Mouse (Mus musculus): ENCODE results near the gene Sprr2h. TPM values are rescaled to one million over a fixed set of nuclear protein-coding genes. Genes with fewer than 3 reads are reported as not detected.

The Sprr2h gene
- not detected in 2 replicates for total RNA-seq (2014; fragmentation: Nextera tagmentation)
- total RNA-seq (2017) = not detected in 2 replicates

DNA sequence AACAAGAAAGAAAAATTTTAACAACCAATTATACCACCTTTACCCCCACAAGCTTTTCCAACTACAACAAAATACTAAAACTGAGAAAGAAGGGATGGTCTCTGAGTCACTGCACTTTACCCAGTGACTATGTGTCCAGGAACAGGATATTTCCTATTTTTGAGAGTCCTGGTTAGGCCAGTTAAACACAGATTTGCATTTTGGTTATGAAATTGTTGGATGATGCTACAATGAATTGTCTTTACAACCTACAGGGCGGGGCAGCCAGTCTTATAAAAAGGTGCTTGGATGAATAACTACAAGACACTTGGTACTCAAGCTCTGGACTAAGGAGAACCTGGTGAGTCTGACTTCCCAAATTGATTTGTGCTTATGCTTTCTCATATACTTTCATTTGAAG is at the start of gene Sprr2h:
Gene Sprr2h (plus strand): TSS at position 301 of the 400 bp plus-strand sequence.
- no peak for ATAC-seq (replicated peaks; ENCODE audit: poor library complexity, severe bottlenecking)

DNA sequence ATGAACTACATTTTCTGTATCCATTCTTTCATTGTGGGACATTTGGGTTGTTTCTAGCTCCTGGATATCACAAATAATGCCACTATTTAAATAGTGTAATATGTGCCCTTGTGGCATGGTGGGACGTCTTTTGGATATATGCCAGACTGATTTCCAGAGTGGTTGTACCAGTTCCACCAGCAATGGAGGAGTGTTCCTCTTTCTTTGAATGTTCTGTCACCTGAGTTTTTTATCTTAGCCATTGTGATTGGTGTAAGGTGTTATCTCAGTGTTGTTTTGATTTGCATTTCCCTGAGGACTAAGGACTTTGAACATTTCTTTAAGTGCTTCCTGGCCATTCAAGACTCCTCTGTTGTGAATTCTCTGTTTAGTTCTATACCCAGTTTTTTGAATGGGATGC is 49.2 kb upstream of the Sprr2h start:
- ATAC-seq (replicated peaks; ENCODE audit: poor library complexity, severe bottlenecking) = no peak

DNA sequence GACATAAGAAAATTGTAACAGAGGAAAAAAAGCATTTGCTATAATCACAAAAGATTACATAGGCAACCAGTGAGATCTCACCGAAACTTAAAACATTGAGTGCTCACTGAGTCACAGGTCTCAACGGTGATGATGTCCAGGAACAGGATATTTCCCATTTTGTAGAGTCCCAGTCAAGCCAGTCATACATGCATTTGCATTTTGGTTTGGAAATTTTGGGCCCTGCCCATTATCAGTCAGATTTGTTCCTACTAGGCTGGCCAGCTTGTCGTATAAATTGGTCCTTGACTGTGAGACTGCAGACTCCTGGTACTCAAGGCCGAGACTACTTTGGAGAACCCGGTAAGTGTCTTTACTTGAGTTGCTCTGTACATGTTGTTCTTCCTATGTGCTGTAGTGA is 46.6 kb upstream of the Sprr2h start, which contains the start of gene Sprr2d:
Gene Sprr2d (plus strand): TSS at position 301 of the 400 bp plus-strand sequence.
- ATAC-seq (replicated peaks; ENCODE audit: poor library complexity, severe bottlenecking) = no peak

DNA sequence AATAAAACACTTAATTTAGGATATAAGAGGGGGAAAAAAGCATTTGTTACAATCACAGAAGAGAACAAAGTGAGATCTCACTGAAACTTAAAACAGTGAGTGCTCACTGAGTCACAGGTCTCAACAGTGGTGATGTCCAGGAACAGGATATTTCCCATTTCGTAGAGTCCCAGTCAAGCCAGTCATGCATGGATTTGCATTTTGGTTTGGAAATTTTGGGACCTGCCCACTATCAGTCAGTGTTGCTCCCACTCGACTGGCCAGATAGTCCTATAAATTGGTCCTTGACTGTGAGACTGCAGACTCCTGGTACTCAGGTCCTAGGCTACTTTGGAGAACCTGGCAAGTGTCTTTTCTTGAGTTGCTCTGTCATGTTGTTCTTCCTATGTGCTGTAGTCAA is 33.6 kb upstream of the Sprr2h start, which contains the start of gene Sprr2e:
Gene Sprr2e (plus strand): TSS at position 301 of the 400 bp plus-strand sequence.
- ATAC-seq (replicated peaks; ENCODE audit: poor library complexity, severe bottlenecking) = no peak

DNA sequence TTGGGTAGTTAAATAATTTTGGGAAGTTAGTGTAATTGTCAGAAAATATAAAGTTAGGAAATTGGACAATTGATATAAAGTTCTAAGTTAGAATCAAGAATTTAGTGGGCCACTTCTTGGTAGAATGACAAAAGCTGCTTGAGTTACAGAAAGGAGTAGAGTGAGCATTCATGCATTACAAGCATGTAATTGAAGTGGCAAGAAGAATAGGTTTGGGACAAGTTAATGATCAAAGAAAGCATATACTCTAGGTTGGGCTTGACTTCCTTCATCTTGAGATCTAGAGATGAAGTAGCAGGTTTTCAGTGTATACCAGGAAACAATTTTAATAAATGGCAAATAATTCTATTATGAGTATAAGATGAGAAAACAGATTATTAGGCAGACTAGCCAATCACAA is 23.9 kb upstream of the Sprr2h start:
- ATAC-seq (replicated peaks; ENCODE audit: poor library complexity, severe bottlenecking) = no peak

DNA sequence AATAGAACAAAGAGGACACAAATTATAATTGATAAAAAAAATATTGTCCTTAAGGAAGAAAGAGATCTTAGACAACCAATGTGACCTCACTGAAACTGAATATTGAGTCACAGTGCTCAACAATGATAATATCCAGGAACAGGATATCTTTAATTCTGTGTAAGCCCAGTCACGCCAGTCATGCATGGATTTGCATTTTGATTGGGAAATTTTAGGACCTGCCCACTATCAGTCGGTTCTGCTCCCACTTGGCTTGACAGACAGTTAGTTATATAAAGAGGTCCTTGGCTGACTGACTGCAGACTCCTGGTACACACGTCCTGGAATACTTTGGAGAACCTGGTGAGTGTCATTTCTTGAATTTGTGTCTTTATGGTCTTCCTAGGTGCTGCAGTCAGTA is 20.6 kb upstream of the Sprr2h start, which contains the start of gene Sprr2f:
Gene Sprr2f (plus strand): TSS at position 301 of the 400 bp plus-strand sequence.
- no peak for ATAC-seq (replicated peaks; ENCODE audit: poor library complexity, severe bottlenecking)

DNA sequence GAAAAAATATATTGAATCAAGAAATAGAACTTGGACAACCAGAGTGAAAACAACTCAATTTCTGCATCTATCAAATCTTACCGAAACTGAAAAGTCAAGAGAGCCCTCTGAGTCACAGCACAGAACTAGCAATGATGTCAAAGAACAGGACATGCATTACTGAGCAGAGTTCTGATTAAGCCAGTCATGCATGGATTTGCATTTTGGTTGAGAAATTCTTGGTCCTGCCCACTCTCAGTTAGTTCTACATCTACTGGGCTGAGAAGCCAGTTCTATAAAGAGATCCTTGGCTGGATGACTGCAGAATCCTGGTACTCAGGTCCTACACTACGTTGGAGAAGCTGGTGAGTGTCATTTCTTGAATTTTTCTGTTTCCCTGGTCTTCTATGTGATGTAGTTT is 11.9 kb upstream of the Sprr2h start:
- no peak for ATAC-seq (replicated peaks; ENCODE audit: poor library complexity, severe bottlenecking)

DNA sequence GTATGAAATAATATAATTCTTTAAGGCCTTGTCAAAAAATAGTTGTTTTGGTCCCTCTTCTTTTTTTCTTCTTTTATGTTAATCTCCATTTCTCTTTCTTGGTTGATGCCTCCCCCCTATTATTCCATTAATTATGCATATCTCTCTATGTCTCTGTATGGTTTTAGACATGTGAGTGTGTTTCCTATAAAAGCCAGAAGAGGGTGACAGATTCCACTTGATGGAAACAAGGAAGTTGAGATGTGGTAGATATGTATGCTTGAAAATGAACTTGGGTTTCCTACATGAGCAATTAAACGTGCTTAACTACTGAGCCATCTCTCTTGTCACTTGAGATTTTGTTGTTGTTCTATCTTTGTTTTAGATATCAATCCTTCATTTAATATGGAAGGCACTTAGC is 8.8 kb downstream of the Sprr2h start:
- no peak for ATAC-seq (replicated peaks; ENCODE audit: poor library complexity, severe bottlenecking)

DNA sequence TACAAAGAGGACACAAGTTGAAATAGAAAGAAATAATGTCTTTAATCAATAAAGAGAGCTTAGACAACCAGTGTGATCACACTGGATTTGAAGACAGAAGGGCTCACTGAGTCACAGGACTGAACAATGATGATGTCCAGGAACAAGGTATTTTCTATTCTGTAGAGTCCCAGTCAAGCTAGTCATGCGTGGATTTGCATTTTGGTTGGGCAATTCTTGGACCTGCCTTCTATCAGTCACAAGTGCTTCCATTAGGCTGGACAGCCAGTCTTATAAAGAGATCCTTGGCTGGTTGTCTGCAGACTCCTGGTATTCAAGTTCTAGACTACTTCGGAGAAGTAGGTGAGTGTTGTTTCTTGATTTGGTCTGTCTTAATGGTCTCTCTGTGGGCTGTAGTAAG is 22.2 kb downstream of the Sprr2h start, which contains the start of gene Sprr2i:
Gene Sprr2i (plus strand): TSS at position 301 of the 400 bp plus-strand sequence.
- ATAC-seq (replicated peaks; ENCODE audit: poor library complexity, severe bottlenecking) = no peak

DNA sequence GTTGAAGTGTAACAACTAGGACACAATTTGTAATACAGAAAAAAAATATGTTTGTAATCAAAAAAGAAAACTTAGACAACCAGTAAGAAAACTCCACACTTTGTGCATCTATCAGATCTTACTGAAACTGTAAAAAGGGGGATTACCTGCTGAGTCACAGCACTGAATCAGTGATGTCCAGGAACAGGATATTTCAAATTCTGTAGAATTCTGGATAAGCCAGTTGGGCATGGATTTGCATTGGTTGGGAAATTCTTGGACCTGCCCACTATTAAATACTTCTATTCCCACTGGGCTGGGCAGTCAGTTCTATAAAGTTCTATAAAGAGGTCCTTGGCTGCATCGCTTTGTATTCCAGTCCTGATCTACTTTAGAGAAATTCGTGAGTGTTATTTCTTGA is 32.3 kb downstream of the Sprr2h start, which contains the start of gene Sprr2j-ps:
Gene Sprr2j-ps (plus strand): TSS at position 301 of the 400 bp plus-strand sequence.
- no peak for ATAC-seq (replicated peaks; ENCODE audit: poor library complexity, severe bottlenecking)

DNA sequence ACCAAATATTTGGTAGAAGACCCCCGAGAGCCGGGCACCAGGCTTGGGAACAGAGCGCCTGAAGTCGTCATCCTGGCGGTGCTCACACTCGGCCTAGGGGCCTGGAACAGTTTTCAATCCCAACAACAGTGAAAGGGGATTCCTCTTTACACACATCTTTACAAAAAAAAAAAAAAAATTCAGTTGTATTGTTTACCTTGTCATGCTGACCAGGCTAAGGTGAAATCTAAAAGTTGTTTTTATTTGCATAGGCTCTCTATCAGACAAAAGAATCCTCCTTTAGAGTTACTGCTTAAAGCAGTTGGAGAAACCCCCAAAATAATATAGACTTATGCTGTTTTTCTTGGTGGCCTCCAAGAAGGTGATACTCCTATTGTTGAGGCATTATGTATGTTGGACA is 43.8 kb downstream of the Sprr2h start, which contains the start of gene Gm9774:
Gene Gm9774 (minus strand): TSS at position 101 of the 400 bp plus-strand sequence.
- no peak for ATAC-seq (replicated peaks; ENCODE audit: poor library complexity, severe bottlenecking)

DNA sequence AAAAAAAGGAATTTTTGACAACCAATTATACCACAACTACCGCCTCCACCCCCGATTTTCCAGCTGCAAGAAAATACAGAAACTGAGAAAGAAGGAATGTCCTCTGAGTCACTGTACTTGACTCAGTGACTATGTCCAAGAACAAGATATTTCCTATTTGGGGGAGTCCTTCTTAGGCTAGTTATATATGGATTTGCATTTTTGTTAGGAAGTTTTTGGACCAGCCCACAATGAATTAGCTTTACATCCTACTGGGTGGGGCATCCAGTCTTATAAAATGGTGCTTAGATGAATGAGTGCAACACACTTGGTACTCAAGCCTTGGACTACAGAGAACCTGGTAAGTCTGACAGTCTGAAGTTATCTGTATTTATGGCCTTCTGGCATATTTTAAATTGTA is 46.8 kb downstream of the Sprr2h start, which contains the start of gene Sprr2k:
Gene Sprr2k (plus strand): TSS at position 301 of the 400 bp plus-strand sequence.
- no peak for ATAC-seq (replicated peaks; ENCODE audit: poor library complexity, severe bottlenecking)

Other genes with a start within 250 kb of the Sprr2h start
- gene Lelp1, start 242.9 kb upstream of the Sprr2h start, total RNA-seq (2014; fragmentation: Nextera tagmentation) = not detected in 2 replicates
- not detected in 2 replicates for gene Lelp1, start 242.9 kb upstream of the Sprr2h start, total RNA-seq (2017)
- not detected in 2 replicates for gene Sprr2a1, start 169.9 kb upstream of the Sprr2h start, total RNA-seq (2014; fragmentation: Nextera tagmentation)
- not detected in 2 replicates for gene Sprr2a1, start 169.9 kb upstream of the Sprr2h start, total RNA-seq (2017)
- gene Sprr2a2, start 169.8 kb upstream of the Sprr2h start, total RNA-seq (2014; fragmentation: Nextera tagmentation) = not detected in 2 replicates
- not detected in 2 replicates for gene Sprr2a2, start 169.8 kb upstream of the Sprr2h start, total RNA-seq (2017)
- gene Sprr2a3, start 100.3 kb upstream of the Sprr2h start, total RNA-seq (2014; fragmentation: Nextera tagmentation) = not detected in 2 replicates
- gene Sprr2a3, start 100.3 kb upstream of the Sprr2h start, total RNA-seq (2017) = not detected in 2 replicates
- gene Sprr2b, start 69.1 kb upstream of the Sprr2h start, total RNA-seq (2014; fragmentation: Nextera tagmentation) = not detected in 2 replicates
- gene Sprr2b, start 69.1 kb upstream of the Sprr2h start, total RNA-seq (2017) = not detected in 2 replicates
- not detected in 2 replicates for gene Sprr2d, start 46.5 kb upstream of the Sprr2h start, total RNA-seq (2014; fragmentation: Nextera tagmentation)
- not detected in 2 replicates for gene Sprr2d, start 46.5 kb upstream of the Sprr2h start, total RNA-seq (2017)
- gene Sprr2e, start 33.5 kb upstream of the Sprr2h start, total RNA-seq (2014; fragmentation: Nextera tagmentation) = not detected in 2 replicates
- gene Sprr2e, start 33.5 kb upstream of the Sprr2h start, total RNA-seq (2017) = not detected in 2 replicates
- gene Sprr2f, start 20.5 kb upstream of the Sprr2h start, total RNA-seq (2014; fragmentation: Nextera tagmentation) = not detected in 2 replicates
- gene Sprr2f, start 20.5 kb upstream of the Sprr2h start, total RNA-seq (2017) = not detected in 2 replicates
- not detected in 2 replicates for gene Sprr2i, start 22.3 kb downstream of the Sprr2h start, total RNA-seq (2014; fragmentation: Nextera tagmentation)
- not detected in 2 replicates for gene Sprr2i, start 22.3 kb downstream of the Sprr2h start, total RNA-seq (2017)
- not detected in 2 replicates for gene Sprr2j-ps, start 32.4 kb downstream of the Sprr2h start, total RNA-seq (2014; fragmentation: Nextera tagmentation)
- not detected in 2 replicates for gene Sprr2j-ps, start 32.4 kb downstream of the Sprr2h start, total RNA-seq (2017)
- gene Gm9774, start 43.7 kb downstream of the Sprr2h start, total RNA-seq (2014; fragmentation: Nextera tagmentation) = 5.2 and 10.9 TPM in 2 replicates
- 1.2 TPM in 2 replicates for gene Gm9774, start 43.7 kb downstream of the Sprr2h start, total RNA-seq (2017)
- gene Sprr2k, start 46.9 kb downstream of the Sprr2h start, total RNA-seq (2014; fragmentation: Nextera tagmentation) = not detected in 2 replicates
- not detected in 2 replicates for gene Sprr2k, start 46.9 kb downstream of the Sprr2h start, total RNA-seq (2017)
- gene Sprr1b, start 53.1 kb downstream of the Sprr2h start, total RNA-seq (2014; fragmentation: Nextera tagmentation) = not detected in 2 replicates
- gene Sprr1b, start 53.1 kb downstream of the Sprr2h start, total RNA-seq (2017) = not detected in 2 replicates
- gene Sprr3, start 73.0 kb downstream of the Sprr2h start, total RNA-seq (2014; fragmentation: Nextera tagmentation) = not detected in 2 replicates
- not detected in 2 replicates for gene Sprr3, start 73.0 kb downstream of the Sprr2h start, total RNA-seq (2017)
- gene Sprr1a, start 100.2 kb downstream of the Sprr2h start, total RNA-seq (2014; fragmentation: Nextera tagmentation) = not detected in 2 replicates
- gene Sprr1a, start 100.2 kb downstream of the Sprr2h start, total RNA-seq (2017) = not detected in 2 replicates
- gene Sprr4, start 114.8 kb downstream of the Sprr2h start, total RNA-seq (2014; fragmentation: Nextera tagmentation) = not detected in 2 replicates
- gene Sprr4, start 114.8 kb downstream of the Sprr2h start, total RNA-seq (2017) = not detected in 2 replicates
- gene 2310046K23Rik, start 148.8 kb downstream of the Sprr2h start, total RNA-seq (2014; fragmentation: Nextera tagmentation) = not detected in 2 replicates
- gene 2310046K23Rik, start 148.8 kb downstream of the Sprr2h start, total RNA-seq (2017) = not detected in 2 replicates
- gene Ivl, start 188.1 kb downstream of the Sprr2h start, total RNA-seq (2014; fragmentation: Nextera tagmentation) = not detected in 2 replicates
- not detected in 2 replicates for gene Ivl, start 188.1 kb downstream of the Sprr2h start, total RNA-seq (2017)
- gene Smcp, start 203.3 kb downstream of the Sprr2h start, total RNA-seq (2014; fragmentation: Nextera tagmentation) = not detected in 2 replicates
- gene Smcp, start 203.3 kb downstream of the Sprr2h start, total RNA-seq (2017) = not detected in 2 replicates
- gene 2210017I01Rik, start 221.8 kb downstream of the Sprr2h start, total RNA-seq (2014; fragmentation: Nextera tagmentation) = not detected in 2 replicates
- gene 2210017I01Rik, start 221.8 kb downstream of the Sprr2h start, total RNA-seq (2017) = not detected in 2 replicates
- not detected in 2 replicates for gene Lce6a, start 236.0 kb downstream of the Sprr2h start, total RNA-seq (2014; fragmentation: Nextera tagmentation)
- gene Lce6a, start 236.0 kb downstream of the Sprr2h start, total RNA-seq (2017) = not detected in 2 replicates